Mouse (Mus musculus): ENCODE measurements around the gene Lcmt1.

Gene Lcmt1

GRCm38 (mm10) chr7:123458309-123458708 is 88.7 kb downstream of the Lcmt1 start:
- no peak for DNase-seq (ENCODE audit: low read depth, low spot score)

DNA sequence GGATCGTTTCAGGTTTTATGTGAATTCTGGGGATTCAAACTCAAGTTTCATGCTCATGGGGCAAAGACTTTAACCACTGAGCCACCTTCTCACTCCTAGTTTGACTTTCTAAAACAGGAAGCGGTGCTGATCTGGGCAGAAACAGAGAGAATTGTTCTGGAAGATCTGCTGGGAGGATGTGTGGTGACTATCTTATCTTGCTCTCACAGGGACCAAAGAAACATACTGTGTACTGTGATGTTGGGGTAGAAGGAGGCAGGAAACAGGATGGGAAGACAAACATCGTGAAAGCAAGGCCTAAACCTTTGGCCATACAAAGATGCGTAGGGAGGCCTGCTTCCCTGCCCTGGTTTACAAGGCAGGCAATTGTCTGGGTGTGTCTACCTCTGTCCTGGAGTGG is 89.7 kb downstream of the Lcmt1 start:
- DNase-seq (ENCODE audit: low read depth, low spot score) = no peak

DNA sequence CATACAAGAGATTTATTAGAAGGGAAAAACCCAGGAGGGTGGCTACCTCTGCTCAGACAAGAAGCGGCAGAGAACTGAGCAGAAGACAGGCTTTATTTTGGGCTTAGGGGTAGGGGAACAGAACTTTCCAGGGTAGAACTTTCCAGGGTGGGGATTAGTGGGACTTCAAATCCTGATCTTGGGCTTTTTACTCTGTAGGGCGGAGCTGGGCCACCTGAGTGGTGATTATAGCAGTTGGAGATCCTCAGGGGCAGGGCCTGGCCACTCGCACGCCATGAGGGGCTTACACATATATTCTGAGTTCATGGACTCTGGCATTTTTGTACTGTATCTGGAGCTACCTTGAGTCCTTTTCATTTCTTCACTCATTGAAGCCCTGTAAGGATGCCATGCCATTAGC is 91.7 kb downstream of the Lcmt1 start:
- DNase-seq (ENCODE audit: low read depth, low spot score) = no peak

DNA sequence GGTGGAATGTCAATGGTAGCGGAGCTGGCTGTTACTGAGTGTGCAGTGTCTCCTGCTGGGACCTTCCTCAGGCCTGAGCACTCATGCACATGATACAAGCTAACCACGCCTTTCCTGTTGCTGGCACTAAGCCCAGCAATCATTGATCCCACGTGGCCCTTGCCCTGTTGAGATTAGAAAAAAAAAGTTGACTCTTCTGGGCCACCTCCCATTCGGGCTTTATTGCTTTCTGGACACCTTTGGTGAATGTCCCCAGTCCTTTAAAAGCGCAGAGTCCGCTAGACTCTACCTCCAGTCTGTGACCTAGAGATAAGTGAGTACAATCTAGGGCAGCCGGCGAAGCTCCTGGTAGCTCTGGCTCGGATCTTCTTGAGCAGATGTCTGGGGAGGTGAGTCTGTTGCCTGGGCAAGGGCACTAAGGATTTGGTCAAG is 92.5 kb downstream of the Lcmt1 start, which contains the start of gene Aqp8:
Gene Aqp8 (plus strand): TSS at position 222 of the 432 bp plus-strand sequence.
- DNase-seq (ENCODE audit: low read depth, low spot score) = no peak

- no peak for DNase-seq (ENCODE audit: low read depth, low spot score)
These were observed 94.0 kb downstream of the Lcmt1 start for GRCm38 (mm10) chr7:123463569-123463968.

- peak; percentile 63 for DNase-seq (ENCODE audit: low read depth, low spot score)
These were observed 96.3 kb downstream of the Lcmt1 start for GRCm38 (mm10) chr7:123465692-123466387.

- DNase-seq (ENCODE audit: low read depth, low spot score) = no peak
These were observed 98.4 kb downstream of the Lcmt1 start for GRCm38 (mm10) chr7:123467961-123468360.
